Mouse (Mus musculus) mouse trophoblast stem cell (cell line): ENCODE measurements around the gene Nr1i3.

Experiments
- in situ Hi-C, 2 experiments: fragments of 300-500 bp; cut with MseI, MboI; formaldehyde crosslinking; loops; 2 replicates in 1 of 2; 3 replicates in 1 of 2; pipeline ENCODE4 v1.15.1; 2025

The Nr1i3 gene

DNA sequence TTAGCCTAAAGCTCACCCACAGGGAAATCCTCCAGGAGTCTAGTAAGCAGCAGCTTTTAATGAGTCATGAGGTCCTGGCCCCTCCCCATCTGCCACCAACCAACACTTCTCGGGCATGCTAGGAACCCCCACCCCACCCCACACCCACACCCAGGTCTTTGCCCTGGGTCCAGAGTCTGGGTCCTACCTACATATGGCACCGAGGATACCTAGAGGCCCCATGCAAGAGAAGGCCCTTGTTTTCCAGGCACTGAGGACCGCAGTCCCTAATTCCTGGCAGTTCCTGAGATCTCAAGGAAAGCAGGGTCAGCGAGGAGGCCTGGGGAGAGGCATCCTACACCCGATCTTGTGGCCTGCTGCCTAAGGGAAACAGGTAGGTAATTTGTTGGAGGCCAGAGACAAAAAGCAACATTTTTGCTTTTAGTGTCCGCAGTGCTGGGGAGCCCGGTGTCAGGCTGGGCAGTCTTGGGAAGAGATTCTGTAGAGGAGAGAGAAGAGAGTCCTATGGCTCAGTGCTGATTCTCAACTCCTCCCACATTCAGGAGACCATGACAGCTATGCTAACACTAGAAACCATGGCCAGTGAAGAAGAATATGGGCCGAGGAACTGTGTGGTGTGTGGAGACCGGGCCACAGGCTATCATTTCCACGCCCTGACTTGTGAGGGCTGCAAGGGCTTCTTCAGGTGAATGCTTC, at the start of gene Nr1i3:
TSS of gene Nr1i3 (plus strand) at position 170 of the 696 bp plus-strand sequence.
- in situ Hi-C loops: no loop called here

DNA sequence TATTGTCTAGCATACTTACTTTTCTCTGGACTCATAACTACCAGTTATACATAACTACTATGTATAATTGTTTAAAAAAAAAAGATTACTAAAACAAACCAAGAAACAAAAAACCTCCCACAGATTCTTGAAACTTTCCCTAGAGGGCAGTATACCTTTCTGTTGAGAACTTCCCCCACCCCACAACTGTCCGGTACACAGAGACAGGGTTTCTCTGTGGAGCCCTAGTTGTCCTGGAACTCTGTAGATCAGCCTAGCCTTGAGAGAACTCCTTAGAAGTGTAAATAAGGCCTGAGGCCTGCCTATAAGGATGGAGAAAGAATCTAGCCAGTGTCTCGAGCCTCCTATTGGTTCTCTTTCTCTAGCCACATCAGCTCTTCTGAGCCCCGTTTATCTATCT, 49.5 kb upstream of the Nr1i3 start:
- in situ Hi-C loops: no loop called here

DNA sequence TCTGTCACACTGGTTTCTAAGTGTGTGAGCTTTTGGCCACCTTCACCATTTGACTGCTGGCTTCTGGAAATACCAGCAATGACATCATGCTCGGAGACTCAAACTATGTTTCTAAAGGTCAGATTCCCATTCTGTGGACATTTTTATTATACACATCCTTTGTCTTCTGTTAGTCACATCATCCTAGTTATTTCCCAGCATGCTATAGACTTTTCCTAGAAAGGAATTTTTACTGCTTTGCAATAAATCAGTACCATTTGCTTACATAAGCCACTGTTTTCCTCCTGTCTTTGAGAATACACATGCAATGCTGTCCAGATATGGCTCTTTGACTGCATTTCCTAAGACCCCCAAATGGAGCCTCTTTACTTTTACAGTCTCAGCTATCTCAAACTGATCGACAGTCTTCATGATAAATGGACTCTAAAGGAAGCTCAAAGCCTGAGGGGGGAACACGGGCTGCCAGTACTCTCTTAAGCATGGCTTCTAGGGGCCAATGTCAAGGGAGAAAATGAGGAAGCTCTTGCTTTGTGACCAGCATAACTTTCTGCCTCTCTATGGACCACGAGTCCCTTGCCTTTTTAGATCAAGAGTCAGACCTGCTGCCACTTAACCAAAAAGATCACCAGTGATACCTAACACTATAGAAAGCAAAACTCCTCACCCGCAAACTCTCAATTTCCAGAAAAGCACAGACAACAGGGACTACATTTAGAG, 48.0 kb upstream of the Nr1i3 start:
- in situ Hi-C loops: no loop called here

DNA sequence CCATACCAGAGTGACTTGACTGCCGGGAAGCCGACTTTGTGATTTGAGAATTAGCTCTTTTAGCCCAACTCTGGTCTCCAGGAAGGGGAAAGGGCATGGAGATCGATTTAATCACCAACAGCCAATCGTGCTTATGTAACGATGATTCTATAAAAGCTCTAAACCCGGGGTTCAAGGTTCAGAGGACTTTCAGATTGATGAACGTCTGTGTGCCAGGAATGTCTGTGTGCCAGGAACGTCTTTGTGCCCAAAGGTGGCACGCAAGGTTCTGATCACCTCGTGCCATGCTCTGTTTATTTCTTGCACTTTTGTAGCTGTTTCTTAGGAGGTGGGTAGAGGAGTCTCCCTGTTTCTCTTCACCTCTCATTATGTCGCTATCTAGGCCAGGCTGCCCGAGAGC, 44.9 kb upstream of the Nr1i3 start:
- in situ Hi-C loops: no loop called here

- in situ Hi-C loops: no loop called here
Observed at GRCm38 (mm10) chr1:171169913-171170312, 43.9 kb upstream of the Nr1i3 start.

DNA sequence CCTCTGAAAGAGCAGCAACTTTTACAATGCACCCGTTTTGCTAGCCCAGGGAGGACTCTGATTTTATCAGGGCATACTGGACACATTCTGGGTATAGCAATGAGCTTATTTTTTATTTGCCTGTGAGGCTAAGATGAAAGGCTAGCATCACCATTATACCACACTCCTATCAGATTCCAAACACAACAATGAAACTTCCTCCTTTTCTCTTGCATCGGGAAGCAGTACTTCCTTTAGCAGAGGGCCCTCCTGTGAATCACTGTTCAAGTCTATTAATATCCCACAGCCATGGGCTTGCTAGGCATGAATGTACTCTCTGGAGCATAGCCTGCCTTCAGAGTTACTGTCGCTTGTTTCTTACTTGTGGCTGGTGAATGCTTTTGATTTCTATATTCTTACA, 42.6 kb upstream of the Nr1i3 start:
- in situ Hi-C loops: no loop called here

DNA sequence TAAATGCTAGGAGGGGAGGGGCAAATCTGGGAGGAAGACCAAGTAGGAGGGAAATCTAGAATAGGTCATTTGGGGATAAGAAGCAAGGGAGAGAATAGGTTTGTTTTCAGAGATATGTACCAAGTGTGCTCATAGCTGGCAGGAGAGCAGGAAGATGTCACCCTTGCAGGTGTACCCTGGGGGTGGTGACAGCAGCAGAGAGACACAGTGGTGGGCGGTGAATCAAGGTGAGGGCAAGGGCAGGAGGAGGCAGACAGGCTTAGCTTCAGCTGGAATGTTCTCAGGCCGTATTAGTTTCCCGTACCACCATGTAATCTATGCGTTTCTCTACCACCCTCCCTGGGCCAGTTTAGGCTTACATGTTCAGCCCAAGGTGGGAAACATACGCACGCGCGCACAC, 41.0 kb upstream of the Nr1i3 start:
- in situ Hi-C loops: no loop called here

GRCm38 (mm10) chr1:171179487-171180171, 34.1 kb upstream of the Nr1i3 start:
- in situ Hi-C loops: no loop called here

GRCm38 (mm10) chr1:171183025-171183424, 30.7 kb upstream of the Nr1i3 start:
- in situ Hi-C loops: no loop called here

DNA sequence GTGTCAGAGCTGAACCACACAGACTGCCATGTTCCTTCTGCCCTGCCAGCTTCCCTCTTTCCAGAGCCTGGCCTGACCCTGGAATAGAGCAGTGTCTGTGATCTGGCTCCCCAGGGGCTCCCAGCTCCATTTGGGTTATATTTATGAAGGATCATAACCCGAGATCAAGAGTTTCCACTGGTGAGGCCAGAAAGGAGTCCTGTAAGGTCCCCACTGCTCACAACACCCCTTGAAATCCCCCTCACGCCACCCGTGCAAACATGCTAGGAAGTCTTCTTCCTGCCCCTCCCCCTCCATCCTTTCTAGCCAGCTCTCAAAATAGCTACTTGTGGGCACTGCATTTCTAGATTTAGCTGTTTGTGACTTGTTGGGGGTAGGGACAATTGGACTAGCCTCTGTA, 30.1 kb upstream of the Nr1i3 start:
- in situ Hi-C loops: no loop called here

DNA sequence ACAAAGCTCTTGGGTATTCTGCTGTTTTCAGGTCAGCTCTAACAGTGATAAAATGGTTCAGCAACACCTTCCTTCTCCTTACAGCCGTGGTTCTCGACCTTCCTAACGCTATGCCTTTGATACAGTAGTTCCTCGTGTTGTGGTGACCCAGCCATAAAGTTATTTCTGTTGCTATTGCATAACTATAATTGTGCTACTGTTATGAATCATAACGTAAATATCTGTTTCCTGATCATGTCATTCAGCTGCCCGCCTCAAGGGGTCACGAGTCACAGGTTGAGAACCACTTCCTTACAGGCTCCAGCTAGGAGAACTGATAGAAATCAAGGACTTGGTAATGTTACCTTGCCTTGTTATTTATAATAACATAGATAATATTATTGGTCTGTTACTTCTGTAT, 29.5 kb upstream of the Nr1i3 start:
- in situ Hi-C loops: no loop called here

GRCm38 (mm10) chr1:171185655-171186054, 28.1 kb upstream of the Nr1i3 start:
- in situ Hi-C loops: no loop called here

- in situ Hi-C loops: no loop called here
Observed at GRCm38 (mm10) chr1:171187851-171188700, 25.7 kb upstream of the Nr1i3 start.

DNA sequence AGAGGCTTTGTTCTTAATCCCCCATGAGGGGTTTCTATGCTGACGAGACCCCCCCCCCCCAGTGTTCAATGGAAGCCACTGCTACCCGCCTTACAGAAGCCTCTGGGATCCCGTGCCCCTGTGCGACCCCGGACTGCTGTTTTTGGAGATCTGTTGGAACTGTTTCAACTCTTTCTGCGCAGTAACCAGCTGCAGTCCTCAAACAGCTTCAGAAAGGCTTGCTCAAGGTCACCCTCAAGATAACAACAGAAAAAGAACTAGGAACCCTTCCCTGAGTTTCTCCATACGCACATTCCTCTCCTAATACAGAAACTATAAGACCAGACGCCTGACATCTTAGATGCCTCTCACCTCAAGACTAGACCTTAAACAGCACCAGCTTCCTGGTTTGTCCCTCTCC, 24.7 kb upstream of the Nr1i3 start:
- in situ Hi-C loops: no loop called here

GRCm38 (mm10) chr1:171189476-171190114, 24.2 kb upstream of the Nr1i3 start:
- in situ Hi-C loops: no loop called here

GRCm38 (mm10) chr1:171190832-171191231, 22.9 kb upstream of the Nr1i3 start:
- in situ Hi-C loops: no loop called here

DNA sequence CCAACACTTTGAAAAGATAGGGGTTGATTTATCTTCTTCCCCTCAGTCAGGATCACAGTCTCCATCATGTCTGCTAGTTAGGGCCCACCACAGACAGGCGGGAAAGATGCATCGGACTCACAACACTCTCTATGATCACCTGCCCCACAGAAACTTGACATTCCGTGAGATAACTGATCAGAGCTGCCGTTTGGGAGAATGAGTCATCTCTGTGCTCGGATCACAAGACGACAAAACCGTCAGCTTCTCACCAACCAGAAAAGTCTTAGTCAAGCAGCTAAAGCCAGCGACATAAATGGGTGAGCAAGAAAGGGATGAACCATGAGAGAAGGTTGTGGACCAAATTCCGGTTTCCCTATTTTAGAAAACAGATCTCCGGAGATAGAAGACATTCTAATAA, 21.5 kb upstream of the Nr1i3 start:
- in situ Hi-C loops: no loop called here

DNA sequence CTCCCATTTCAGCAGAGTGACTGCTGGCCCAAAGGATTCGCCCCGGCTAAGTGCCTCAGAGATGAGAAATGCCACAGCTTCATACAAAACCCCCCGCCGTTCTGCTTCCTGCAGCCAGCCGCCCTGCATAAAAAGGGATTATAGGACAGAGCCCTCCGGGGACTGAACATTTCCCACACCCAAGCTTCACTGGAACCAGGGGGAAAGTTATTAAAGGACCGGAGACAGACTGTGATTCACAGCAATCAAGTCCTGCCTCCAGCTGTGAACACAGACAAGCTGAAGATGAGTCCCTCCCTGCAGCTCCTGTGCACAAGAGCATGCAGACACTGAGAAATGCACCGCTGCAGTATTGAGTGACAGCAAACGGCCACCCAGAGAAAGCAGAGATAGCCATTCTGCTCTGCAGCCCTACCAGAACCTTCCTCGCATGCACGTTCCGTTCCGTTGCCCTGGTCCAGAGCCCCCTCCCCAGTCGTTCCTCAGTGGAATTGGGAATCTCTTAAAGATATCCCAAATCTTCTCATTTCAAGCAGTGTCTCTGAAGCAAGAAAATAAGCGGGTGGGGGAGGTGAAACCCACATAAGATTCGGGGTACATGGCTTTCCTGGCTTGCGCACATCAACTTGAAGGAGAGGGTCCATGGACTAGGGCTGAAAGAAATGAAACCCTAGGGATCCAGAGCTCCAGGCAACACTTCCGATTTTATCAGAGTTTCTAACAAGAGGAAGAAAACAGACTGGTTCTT, 20.5 kb upstream of the Nr1i3 start:
- in situ Hi-C loops: no loop called here

- in situ Hi-C loops: no loop called here
Observed at GRCm38 (mm10) chr1:171193911-171194830, 19.6 kb upstream of the Nr1i3 start.
